Mouse (Mus musculus) CH12.LX (cell line): ENCODE results near the gene E2f3. TPM values are rescaled to one million over a fixed set of nuclear protein-coding genes. Genes with fewer than 3 reads are reported as not detected.
A peak's percentile ranks its signal among the peaks of the same experiment; 100 is the strongest.

Experiments
- DNase-seq: peaks from one replicate; pipeline ENCODE4 v3.0.0-alpha.2; 2013; ENCODE audit errors: extremely low read depth
- H3K27ac ChIP-seq: 2 replicates; pipeline ENCODE4 v1.5.1; 2012; ENCODE audit warnings: low read depth, mild to moderate bottlenecking, control low read depth, moderate library complexity; ENCODE audit not compliant: insufficient read depth
- H3K27me3 ChIP-seq: replicated peaks from 2 replicates; pipeline ENCODE3; 2012; ENCODE audit warnings: inconsistent platforms
- H3K36me3 ChIP-seq, 2 experiments: replicated peaks in 1 of 2; 2 replicates each; pipeline versions ENCODE3 to v1.6.1; 2012; ENCODE audit warnings: inconsistent platforms in 1 of 2, low read length in 1 of 2, mild to moderate bottlenecking in 1 of 2, mixed read lengths in 1 of 2, moderate library complexity in 1 of 2; ENCODE audit not compliant: control insufficient read depth in 1 of 2, insufficient read depth in 1 of 2
- H3K4me1 ChIP-seq, 2 experiments: 2 replicates each; pipeline ENCODE4 v1.6.1; 2012; ENCODE audit warnings: inconsistent platforms in 1 of 2, moderate library complexity in 1 of 2; ENCODE audit not compliant: insufficient read depth in 2 of 2, control insufficient read depth in 1 of 2
- H3K4me2 ChIP-seq: 2 replicates; pipeline ENCODE4 v1.6.1; 2012; ENCODE audit warnings: low read depth, mild to moderate bottlenecking, control low read depth; ENCODE audit not compliant: poor library complexity, insufficient read depth, severe bottlenecking
- H3K4me3 ChIP-seq, 3 experiments: fragments of 150-350 bp in 1 of 3; sonication (generic) in 1 of 3; replicated peaks in 1 of 3; 2 replicates each; pipeline versions ENCODE3 to v1.5.1; 2011 to 2012; ENCODE audit warnings: low read depth in 2 of 3, low read length in 2 of 3, mild to moderate bottlenecking in 2 of 3, moderate library complexity in 2 of 3, control low read depth in 1 of 3, improper control_type of control experiment in 1 of 3, inconsistent platforms in 1 of 3, mixed read lengths in 1 of 3; ENCODE audit not compliant: poor library complexity in 1 of 3
- H3K79me2 ChIP-seq: replicated peaks from 2 replicates; pipeline ENCODE4 v1.6.1; 2012; ENCODE audit warnings: mild to moderate bottlenecking, moderate library complexity; ENCODE audit not compliant: control insufficient read depth, poor library complexity, insufficient read depth, severe bottlenecking; ENCODE audit errors: extremely low read depth
- H3K9ac ChIP-seq: 2 replicates; pipeline ENCODE4 v1.6.1; 2012; ENCODE audit warnings: low read depth, mild to moderate bottlenecking, control low read depth, moderate library complexity; ENCODE audit not compliant: insufficient read depth
- H3K9me3 ChIP-seq: replicated peaks from 2 replicates; pipeline ENCODE3; 2012; ENCODE audit warnings: low read length, inconsistent platforms, mixed read lengths
- ELF1 ChIP-seq: IDR thresholded peaks from 2 replicates; pipeline ENCODE4 v1.6.1; 2014; ENCODE audit warnings: low read depth, mild to moderate bottlenecking, inconsistent platforms, low read length, improper control_type of control experiment
- ETS1 ChIP-seq: conservative IDR thresholded peaks from 2 replicates; pipeline ENCODE4 v1.6.1; 2012; ENCODE audit warnings: low read depth, mild to moderate bottlenecking, inconsistent platforms, low read length, improper control_type of control experiment, moderate library complexity
- GABPA ChIP-seq: IDR thresholded peaks from 2 replicates; pipeline ENCODE4 v1.6.1; 2012; ENCODE audit warnings: low read depth, low read length, improper control_type of control experiment, inconsistent platforms; ENCODE audit not compliant: insufficient replicate concordance
- HCFC1 ChIP-seq: IDR thresholded peaks from 2 replicates; pipeline ENCODE4 v1.6.1; 2012; ENCODE audit warnings: low read depth, mild to moderate bottlenecking, inconsistent platforms, low read length, improper control_type of control experiment
- MAFK ChIP-seq: IDR thresholded peaks from 2 replicates; pipeline ENCODE4 v1.6.1; 2011; ENCODE audit warnings: low read length, improper control_type of control experiment; ENCODE audit not compliant: insufficient replicate concordance
- MAZ ChIP-seq: IDR thresholded peaks from 2 replicates; pipeline ENCODE4 v1.6.1; 2012; ENCODE audit warnings: low read depth, mild to moderate bottlenecking, inconsistent platforms, low read length, improper control_type of control experiment, moderate library complexity
- MEF2A ChIP-seq: IDR thresholded peaks from 2 replicates; pipeline ENCODE4 v1.6.1; 2014; ENCODE audit warnings: low read depth, mild to moderate bottlenecking, inconsistent platforms, low read length, improper control_type of control experiment, borderline replicate concordance
- POLR2AphosphoS2 ChIP-seq: IDR thresholded peaks from 2 replicates; pipeline ENCODE4 v1.6.1; 2011; ENCODE audit warnings: low read depth, low read length, improper control_type of control experiment
- RAD21 ChIP-seq: IDR thresholded peaks from 2 replicates; pipeline ENCODE4 v1.6.1; 2011; ENCODE audit warnings: low read depth, mild to moderate bottlenecking, low read length, improper control_type of control experiment, moderate library complexity
- SIN3A ChIP-seq: IDR thresholded peaks from 2 replicates; pipeline ENCODE4 v1.6.1; 2012; ENCODE audit warnings: low read length, improper control_type of control experiment, inconsistent platforms
- TBP ChIP-seq: conservative IDR thresholded peaks from 2 replicates; pipeline ENCODE4 v1.6.1; 2011; ENCODE audit warnings: low read depth, low read length, improper control_type of control experiment
- TCF12 ChIP-seq: IDR thresholded peaks from 2 replicates; pipeline ENCODE4 v1.6.1; 2014; ENCODE audit warnings: low read depth, mild to moderate bottlenecking, inconsistent platforms, low read length, improper control_type of control experiment
- UBTF ChIP-seq: IDR thresholded peaks from 2 replicates; pipeline ENCODE4 v1.6.1; 2012; ENCODE audit warnings: low read depth, mild to moderate bottlenecking, inconsistent platforms, low read length, improper control_type of control experiment, moderate library complexity
- ZKSCAN1 ChIP-seq: IDR thresholded peaks from 2 replicates; pipeline ENCODE4 v1.6.1; 2012; ENCODE audit warnings: low read depth, inconsistent platforms, low read length, improper control_type of control experiment, borderline replicate concordance
- ZMIZ1 ChIP-seq: IDR thresholded peaks from 2 replicates; pipeline ENCODE4 v1.6.1; 2012; ENCODE audit warnings: low read depth, mild to moderate bottlenecking, inconsistent platforms, low read length, improper control_type of control experiment
- dilution Hi-C: fragments of 300-500 bp; cut with MboI; formaldehyde crosslinking; loops from 2 replicates; pipeline ENCODE4 v1.14.3; 2020; ENCODE audit warnings: low sequenced_read_pairs; ENCODE audit not compliant: extremely low pct_unique_long_range_greater_than_20kb, extremely low pct_ligation_motif_present
- in situ Hi-C: fragments of 300-500 bp; cut with MboI; formaldehyde crosslinking; loops from 3 replicates; pipeline ENCODE4 v1.14.3; 2019; ENCODE audit warnings: low sequenced_read_pairs, low pct_ligation_motif_present, low pct_unique_long_range_greater_than_20kb, mixed read lengths
- polyA plus RNA-seq: library from polyadenylated mRNA; unstranded; fragments of >175 nt; gene quantifications from 2 replicates; pipeline ENCODE4 v1.2.1, GENCODE M21; 2012; ENCODE audit warnings: low read depth; ENCODE audit not compliant: insufficient read length
- total RNA-seq, 2 experiments: library from RNA; depleted of rRNA; stranded (reverse); fragments of 300-350 nt in 1 of 2; fragments of >200 nt in 1 of 2; gene quantifications; 2 replicates each; pipeline ENCODE4 v1.2.3; 2012 to 2014

Gene E2f3
- total and polyA plus RNA-seq, 3 experiments, result 7.6 to 20.7 (median 12.9) TPM

DNA sequence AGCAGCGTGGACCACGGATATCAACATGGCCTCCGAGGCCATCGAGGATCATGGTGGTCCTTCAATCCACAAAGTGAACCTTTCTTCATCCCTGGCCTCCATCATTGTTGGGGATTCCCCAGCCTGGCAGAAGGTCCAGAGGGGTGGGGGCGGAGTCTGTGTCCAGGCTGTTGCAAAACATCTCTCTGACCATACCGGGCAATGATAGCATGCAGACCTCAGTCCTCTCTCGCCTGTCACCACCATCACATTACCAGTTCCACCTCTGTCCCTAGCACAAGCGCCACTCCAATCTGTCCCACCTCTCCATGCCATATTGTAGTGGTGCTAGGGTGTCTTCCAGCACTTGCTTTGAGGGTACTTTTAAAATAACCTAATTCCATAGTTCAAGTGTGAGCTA is 18.9 kb downstream of the E2f3 start:
- in situ Hi-C loops, result no loop called here
- Histone ChIP-seq H3K27me3 (no peaks in the 10 kb centered on the region), H3K4me2 (no peak overlapping the region), H3K9ac (no peak overlapping the region), H3K27ac (no peak overlapping the region), H3K79me2 (peaks cover 75% of the 10 kb centered on the region), H3K36me3 (peaks cover 8 to 68% of the 10 kb centered on the region in 2 experiments), H3K4me1 (peaks cover 35 to 85% of the 10 kb centered on the region in 2 experiments), H3K4me3 (peak overlapping the region in 1 of 3 experiments; percentile 17), H3K9me3 (no peaks in the 10 kb centered on the region)
- dilution Hi-C loops, result no loop called here
- TF ChIP-seq POLR2AphosphoS2, result no peak
- TF ChIP-seq HCFC1, result no peak
- TF ChIP-seq GABPA, result no peak
- no peak for TF ChIP-seq TBP
- no peak for TF ChIP-seq MEF2A
- no peak for TF ChIP-seq MAZ
- no peak for TF ChIP-seq RAD21
- TF ChIP-seq UBTF, result no peak
- TF ChIP-seq MAFK, result no peak
- no peak for DNase-seq

DNA sequence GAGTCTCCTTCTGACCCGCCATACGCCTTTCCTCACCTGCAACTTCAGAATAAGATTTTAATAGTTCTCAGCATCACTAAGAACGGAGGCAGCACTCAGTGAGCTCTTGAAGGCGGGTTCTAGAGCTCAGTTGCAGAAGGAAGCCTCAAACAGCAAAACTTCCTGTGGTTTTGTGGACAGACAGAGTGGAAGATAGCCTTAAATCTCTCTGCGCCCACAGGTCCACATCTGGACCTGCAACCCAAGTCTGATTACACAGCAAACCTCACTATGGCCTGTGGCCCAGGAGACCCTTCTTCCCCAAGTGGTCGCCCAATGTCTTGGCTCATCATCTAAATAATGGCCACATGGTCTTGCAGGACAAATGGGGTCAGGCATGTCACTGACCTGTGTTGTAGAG is 21.8 kb downstream of the E2f3 start:
- in situ Hi-C loops, result no loop called here
- DNase-seq, result no peak
- dilution Hi-C loops, result no loop called here
- Histone ChIP-seq H3K4me2 (no peak overlapping the region), H3K79me2 (peaks cover 63% of the 10 kb centered on the region), H3K27ac (no peak overlapping the region), H3K9me3 (no peaks in the 10 kb centered on the region), H3K4me1 (peaks cover 35 to 86% of the 10 kb centered on the region in 2 experiments), H3K27me3 (no peaks in the 10 kb centered on the region), H3K4me3 (no peak overlapping the region), H3K36me3 (peaks cover 8 to 76% of the 10 kb centered on the region in 2 experiments), H3K9ac (no peak overlapping the region)
- TF ChIP-seq ELF1 (no peak), TCF12 (no peak), SIN3A (no peak), GABPA (no peak), ZKSCAN1 (no peak), MAFK (no peak), MEF2A (no peak), ZMIZ1 (no peak), ETS1 (no peak)
